Mouse (Mus musculus) spleen, adult 2 months (tissue): Measurements from ENCODE around the gene Flt4.

ENCODE experiments used
- CTCF ChIP-seq: fragments of 200-500 bp; IDR thresholded peaks from 2 replicates; pipeline ENCODE4 v1.5.1; 2011; ENCODE audit warnings: mild to moderate bottlenecking, inconsistent platforms; ENCODE audit not compliant: insufficient read depth, insufficient read length, insufficient replicate concordance; ENCODE audit errors: extremely low read depth
- POLR2A ChIP-seq: fragments of 200-500 bp; IDR thresholded peaks from 2 replicates; pipeline ENCODE4 v1.6.1; 2011; ENCODE audit warnings: low read depth, low read length, inconsistent platforms

DNA sequence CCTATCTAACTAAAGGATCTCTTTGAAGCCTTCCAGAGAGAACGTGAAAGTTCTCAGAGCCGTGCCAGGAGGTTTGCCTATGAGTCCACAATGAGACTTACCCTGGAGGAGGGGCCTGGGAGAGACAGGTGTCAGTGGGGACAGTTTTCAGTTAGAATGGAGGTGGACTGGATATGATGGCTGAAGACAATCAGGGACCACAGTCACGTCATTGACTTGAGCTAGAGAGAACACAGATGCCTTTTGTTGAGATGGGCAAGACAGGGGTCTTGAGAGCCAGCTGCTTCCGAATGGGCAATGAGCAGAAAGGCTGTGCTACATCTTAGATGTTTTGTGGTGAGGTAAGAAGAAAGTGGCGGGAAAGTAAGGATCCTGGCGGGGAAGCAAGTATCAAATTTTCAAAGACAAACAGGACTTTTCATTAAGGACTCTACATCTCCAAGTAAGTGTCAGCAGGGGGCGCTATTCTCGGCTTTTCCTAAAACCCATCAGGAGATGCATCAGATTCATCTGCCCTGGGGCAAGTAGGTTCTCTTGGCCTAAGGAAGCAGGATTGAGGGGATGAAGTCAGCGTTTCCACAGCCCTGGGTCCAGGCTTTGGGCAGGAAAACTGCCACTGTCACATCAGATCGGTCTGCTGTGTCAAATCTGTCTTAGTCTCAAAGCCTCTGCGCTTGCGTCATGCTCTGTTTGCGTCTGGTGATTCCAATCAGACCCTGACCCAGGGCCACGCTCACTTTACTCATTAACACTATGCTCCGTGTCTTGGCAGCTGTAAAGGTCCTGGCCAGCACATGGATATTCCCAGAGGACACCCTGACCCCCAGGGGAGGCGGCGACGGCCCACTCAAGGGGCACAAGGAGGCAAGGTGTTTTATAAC is 41.3 kb downstream of the Flt4 start:
- TF ChIP-seq CTCF, result no peak
- TF ChIP-seq POLR2A, result no peak
